Mouse (Mus musculus) thymus, adult 2 months (tissue): ENCODE results near the gene Pwwp2b. TPM values are rescaled to one million over a fixed set of nuclear protein-coding genes. Genes with fewer than 3 reads are reported as not detected.
A peak's percentile ranks its signal among the peaks of the same experiment; 100 is the strongest.

Source experiments
- DNase-seq: peaks from one replicate; pipeline ENCODE4 v3.0.0; 2021
- H3K27ac ChIP-seq: fragments of 200-500 bp; 2 replicates; pipeline ENCODE4 v1.5.1; 2012; ENCODE audit warnings: low read length, control low read depth; ENCODE audit not compliant: control insufficient read depth, insufficient read depth
- H3K27me3 ChIP-seq: fragments of 200-500 bp; 2 replicates; pipeline ENCODE4 v1.6.1; 2012; ENCODE audit warnings: mild to moderate bottlenecking, low read length, moderate library complexity, mixed read lengths; ENCODE audit not compliant: control insufficient read depth, insufficient read depth
- H3K36me3 ChIP-seq: fragments of 200-500 bp; 2 replicates; pipeline ENCODE4 v1.6.1; 2012; ENCODE audit warnings: mild to moderate bottlenecking, low read length, moderate library complexity; ENCODE audit not compliant: control insufficient read depth, insufficient read depth
- H3K4me1 ChIP-seq: fragments of 200-500 bp; replicated peaks from 2 replicates; pipeline ENCODE4 v1.6.1; 2012; ENCODE audit warnings: low read length; ENCODE audit not compliant: control insufficient read depth, insufficient read depth
- H3K4me3 ChIP-seq: fragments of 200-500 bp; 2 replicates; pipeline ENCODE4 v1.5.1; 2012; ENCODE audit warnings: mild to moderate bottlenecking, low read length, control low read depth, moderate library complexity; ENCODE audit not compliant: control insufficient read depth, insufficient read depth
- CTCF ChIP-seq: fragments of 200-500 bp; IDR thresholded peaks from 2 replicates; pipeline ENCODE4 v1.5.1; 2012; ENCODE audit warnings: mild to moderate bottlenecking, control low read depth, low read length, moderate library complexity, borderline replicate concordance; ENCODE audit not compliant: control insufficient read depth, poor library complexity, insufficient read depth; ENCODE audit errors: extremely low read depth
- POLR2A ChIP-seq: fragments of 200-500 bp; IDR thresholded peaks from 2 replicates; pipeline ENCODE4 v1.6.1; 2012; ENCODE audit warnings: mild to moderate bottlenecking, low read length, control low read depth, moderate library complexity; ENCODE audit not compliant: control insufficient read depth, poor library complexity, insufficient read depth; ENCODE audit errors: extremely low read depth
- whole genome bisulfite sequencing: fragments of 180-500 bp; shearing (Covaris S2); methylation state at CpG from one replicate; pipeline ENCODE4 v1.1.7; 2018; 5-methylcytosine and 5-hydroxymethylcytosine counted together
- polyA plus RNA-seq: library from polyadenylated mRNA; depleted of rRNA; stranded (reverse); fragments of >200 nt; gene quantifications from 2 replicates; pipeline ENCODE4 v1.2.3, GENCODE M21; 2012

Gene Pwwp2b
- polyA plus RNA-seq, 1 experiment, result 7.4 TPM

- WGBS, result 47% methylated on average over 8 of the region's 8 CpGs
- TF ChIP-seq POLR2A, result no peak
- peak; percentile 91 for TF ChIP-seq CTCF
- no peak overlapping the region for H3K4me3 ChIP-seq
- peak; percentile 87 for DNase-seq
- no peaks in the 10 kb centered on the region for H3K36me3 ChIP-seq
- peaks cover 14% of the 10 kb centered on the region for H3K4me1 ChIP-seq
- H3K27me3 ChIP-seq, result no peaks in the 10 kb centered on the region
- no peak overlapping the region for H3K27ac ChIP-seq
These were observed 51.1 kb downstream of the Pwwp2b start for GRCm38 (mm10) chr7:139299424-139299823.

GRCm38 (mm10) chr7:139300423-139300822 lies 52.1 kb downstream of the Pwwp2b start:
- TF ChIP-seq CTCF (no peak), POLR2A (no peak)
- H3K27me3 ChIP-seq, result no peaks in the 10 kb centered on the region
- H3K4me1 ChIP-seq, result peaks cover 9% of the 10 kb centered on the region
- no peak overlapping the region for H3K4me3 ChIP-seq
- WGBS, result 73% methylated on average over 7 of the region's 7 CpGs
- DNase-seq, result no peak
- H3K27ac ChIP-seq, result no peak overlapping the region
- no peaks in the 10 kb centered on the region for H3K36me3 ChIP-seq

GRCm38 (mm10) chr7:139301505-139301904 lies 53.2 kb downstream of the Pwwp2b start:
- no peak for DNase-seq
- TF ChIP-seq POLR2A (no peak), CTCF (no peak)
- no peak overlapping the region for H3K27ac ChIP-seq
- H3K4me3 ChIP-seq, result no peak overlapping the region
- no peaks in the 10 kb centered on the region for H3K36me3 ChIP-seq
- H3K4me1 ChIP-seq, result no peaks in the 10 kb centered on the region
- no peaks in the 10 kb centered on the region for H3K27me3 ChIP-seq
- 88% methylated on average over 8 of the region's 8 CpGs for WGBS

GRCm38 (mm10) chr7:139302314-139302713 lies 54.0 kb downstream of the Pwwp2b start:
- 96% methylated on average over 5 of the region's 5 CpGs for WGBS
- H3K27ac ChIP-seq, result no peak overlapping the region

GRCm38 (mm10) chr7:139303280-139304011 lies 55.2 kb downstream of the Pwwp2b start:
- no peaks in the 10 kb centered on the region for H3K27me3 ChIP-seq
- no peak for TF ChIP-seq POLR2A
- TF ChIP-seq CTCF, result peak; percentile 89
- no peak overlapping the region for H3K4me3 ChIP-seq
- no peaks in the 10 kb centered on the region for H3K4me1 ChIP-seq
- DNase-seq, result peak; percentile 81
- H3K27ac ChIP-seq, result no peak overlapping the region
- H3K36me3 ChIP-seq, result no peaks in the 10 kb centered on the region
- 45% methylated on average over 6 of the region's 6 CpGs for WGBS

More at GRCm38 (mm10) chr7:139302314-139302713, 54.0 kb downstream of the Pwwp2b start:
- Histone ChIP-seq H3K4me3 (no peak overlapping the region), H3K36me3 (no peaks in the 10 kb centered on the region), H3K27me3 (no peaks in the 10 kb centered on the region), H3K4me1 (no peaks in the 10 kb centered on the region)
- DNase-seq, result no peak
- no peak for TF ChIP-seq CTCF
- no peak for TF ChIP-seq POLR2A

GRCm38 (mm10) chr7:139304322-139304721 lies 56.0 kb downstream of the Pwwp2b start:
- no peak for DNase-seq
- Histone ChIP-seq H3K4me3 (no peak overlapping the region), H3K36me3 (no peaks in the 10 kb centered on the region), H3K27me3 (no peaks in the 10 kb centered on the region), H3K27ac (no peak overlapping the region), H3K4me1 (no peaks in the 10 kb centered on the region)
- 78% methylated on average over 5 of the region's 5 CpGs for WGBS
- no peak for TF ChIP-seq POLR2A
- TF ChIP-seq CTCF, result no peak
